Mouse (Mus musculus) left cerebral cortex, postnatal 14 days (tissue): ENCODE data around the gene Tgfb2. TPM values are rescaled to one million over a fixed set of nuclear protein-coding genes. Genes with fewer than 3 reads are reported as not detected.

Source experiments
- DNase-seq, 2 experiments: peaks; one replicate each; pipeline ENCODE4 v3.0.0; 2021 to 2022; ENCODE audit warnings: low spot score in 2 of 2, mixed read lengths in 1 of 2
- intact Hi-C: fragments of 180-260 bp; cut with DNase I; formaldehyde crosslinking; loops from one replicate; pipeline ENCODE4 v1.15.1; 2025
- total RNA-seq, 2 experiments: library from RNA; stranded (reverse); gene quantifications; 2 replicates each; pipeline ENCODE4 v1.2.3; 2021

Tgfb2 gene
- total RNA-seq, 2 experiments from 2014 or later: 8.2 to 10.6 TPM

GRCm38 (mm10) chr1:186608116-186608515 lies 97.7 kb downstream of the Tgfb2 start:
- peak; percentile 38 to 47 for DNase-seq
- intact Hi-C loops: no loop called here

- intact Hi-C loops: no loop called here
- DNase-seq: peak in 1 of 2 experiments; percentile 4
These were observed 100.2 kb downstream of the Tgfb2 start for GRCm38 (mm10) chr1:186605635-186606034.

- DNase-seq: no peak
- intact Hi-C loops: no loop called here
These were observed 101.7 kb downstream of the Tgfb2 start for GRCm38 (mm10) chr1:186604124-186604523.

GRCm38 (mm10) chr1:186588226-186588625 lies 117.6 kb downstream of the Tgfb2 start:
- intact Hi-C loops: no loop called here
- no peak for DNase-seq

- peak; percentile 4 to 38 for DNase-seq
- intact Hi-C loops: no loop called here
These were observed 118.6 kb downstream of the Tgfb2 start for GRCm38 (mm10) chr1:186587065-186587804.

GRCm38 (mm10) chr1:186585571-186586164 lies 120.1 kb downstream of the Tgfb2 start:
- intact Hi-C loops: no loop called here
- DNase-seq: no peak

- no peak for DNase-seq
- intact Hi-C loops: no loop called here
These were observed 121.9 kb downstream of the Tgfb2 start for GRCm38 (mm10) chr1:186583933-186584332.

GRCm38 (mm10) chr1:186582113-186582512 lies 123.7 kb downstream of the Tgfb2 start:
- intact Hi-C loops: no loop called here
- DNase-seq: no peak

GRCm38 (mm10) chr1:186581666-186582065 lies 124.1 kb downstream of the Tgfb2 start:
- intact Hi-C loops: no loop called here

GRCm38 (mm10) chr1:186581114-186581513 lies 124.7 kb downstream of the Tgfb2 start:
- intact Hi-C loops: no loop called here
- DNase-seq: no peak

More at GRCm38 (mm10) chr1:186581666-186582065, 124.1 kb downstream of the Tgfb2 start:
- no peak for DNase-seq

GRCm38 (mm10) chr1:186577302-186577701 lies 128.5 kb downstream of the Tgfb2 start:
- intact Hi-C loops: no loop called here
- DNase-seq: no peak

GRCm38 (mm10) chr1:186575629-186576028 lies 130.2 kb downstream of the Tgfb2 start:
- intact Hi-C loops: no loop called here

GRCm38 (mm10) chr1:186575074-186575473 lies 130.7 kb downstream of the Tgfb2 start:
- intact Hi-C loops: no loop called here
- no peak for DNase-seq

More at GRCm38 (mm10) chr1:186575629-186576028, 130.2 kb downstream of the Tgfb2 start:
- no peak for DNase-seq

Other genes with a start within 250 kb of the Tgfb2 start
- 10 to 100 TPM; 13.0 to 14.5 TPM for gene Rrp15, start 43.4 kb upstream of the Tgfb2 start, total RNA-seq